Mouse (Mus musculus) heart, postnatal 4 days (tissue): ENCODE measurements around the gene Atox1. TPM values are rescaled to one million over a fixed set of nuclear protein-coding genes. Genes with fewer than 3 reads are reported as not detected.
"Not testable (repeated sequence)": the region's sequence is repeated elsewhere in the genome, so short reads cannot be mapped to it uniquely, and the experiment has no call there.

Experiments
- DNase-seq: peaks from one replicate; pipeline ENCODE4 v3.0.0; 2021
- total RNA-seq, 2 experiments: library from RNA; stranded (reverse); gene quantifications; 2 replicates each; pipeline ENCODE4 v1.2.3; 2021

Atox1 gene
- total RNA-seq, 2 experiments from 2014 or later = 146 to 150 TPM

DNA sequence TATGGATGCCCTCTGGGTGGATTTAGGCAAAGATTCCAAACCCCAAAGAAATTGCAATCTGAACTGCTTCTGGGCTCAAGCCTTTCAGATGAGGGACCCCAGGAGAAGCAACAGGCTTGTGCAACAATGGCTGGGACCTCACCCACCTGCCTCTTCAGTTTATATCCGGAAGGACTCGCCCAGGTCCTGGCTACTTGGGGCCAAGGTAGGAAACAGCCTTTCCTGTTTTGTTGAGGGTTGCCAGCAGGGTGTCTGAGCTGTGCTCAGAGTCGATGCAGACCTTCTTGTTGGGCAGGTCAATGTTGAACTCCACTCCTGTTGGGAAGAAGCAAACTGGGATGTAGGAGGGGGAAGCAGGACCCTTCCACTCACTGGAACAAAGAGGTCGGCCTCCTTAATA lies 10.7 kb downstream of the Atox1 start:
- no peak for DNase-seq

DNA sequence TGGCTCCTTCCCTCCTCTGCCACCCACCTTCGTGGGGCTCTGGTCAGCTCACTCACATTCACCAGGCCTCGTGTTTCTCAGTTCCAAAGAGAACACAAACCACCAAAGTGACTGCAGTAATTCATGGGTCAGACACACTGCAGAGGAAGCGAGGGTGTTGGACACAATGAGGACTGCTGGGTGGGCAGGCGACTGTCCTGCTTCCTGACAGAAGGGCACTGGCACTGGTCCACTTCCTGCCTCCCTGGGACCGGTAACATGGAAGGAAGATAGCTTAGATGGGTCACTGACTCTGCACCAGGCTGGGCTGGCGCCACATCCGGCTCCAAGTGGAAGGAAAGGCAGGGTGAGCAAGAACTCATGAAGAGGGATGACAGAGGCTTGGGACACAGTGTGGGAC lies 11.5 kb downstream of the Atox1 start:
- DNase-seq = no peak

DNA sequence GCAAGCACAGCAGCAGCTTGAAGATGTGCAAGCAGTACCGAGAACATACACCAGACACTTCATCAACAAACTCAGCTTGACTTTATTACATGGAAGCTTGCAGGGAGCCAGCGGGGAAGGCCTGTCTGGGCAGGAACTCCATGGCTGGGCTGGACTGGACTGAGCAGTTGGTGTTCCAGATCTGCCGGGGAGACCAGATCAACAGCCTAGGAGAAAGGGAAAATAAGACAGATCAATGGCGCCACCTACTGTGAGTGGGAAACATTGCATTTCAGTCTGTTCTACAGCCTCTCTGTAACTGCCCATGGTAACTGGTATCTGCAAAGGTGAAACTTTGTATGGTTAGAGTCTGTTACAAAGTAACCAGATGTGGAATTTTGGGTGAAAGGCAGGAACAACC lies 14.5 kb downstream of the Atox1 start:
- peak; percentile 91 for DNase-seq

DNA sequence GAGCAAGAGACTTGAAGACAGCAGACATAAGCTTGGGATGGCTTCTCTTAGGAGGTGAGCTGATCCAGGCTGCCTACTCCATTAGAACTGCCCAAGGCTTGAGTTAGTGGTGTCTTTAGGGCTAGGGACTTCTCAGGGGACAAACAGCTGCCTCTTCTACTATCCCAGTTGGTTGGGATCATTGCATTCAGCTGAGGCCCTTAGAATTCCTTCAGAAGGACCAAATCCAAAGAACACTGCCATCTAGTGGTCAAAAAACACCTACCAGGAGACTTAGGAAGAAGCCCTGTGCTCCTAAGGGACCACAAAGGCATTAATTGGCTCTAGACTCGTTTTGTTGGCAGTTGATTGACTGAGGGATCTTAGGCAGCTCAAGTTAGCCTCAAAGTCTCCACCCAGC lies 16.3 kb downstream of the Atox1 start:
- DNase-seq = peak; percentile 54

DNA sequence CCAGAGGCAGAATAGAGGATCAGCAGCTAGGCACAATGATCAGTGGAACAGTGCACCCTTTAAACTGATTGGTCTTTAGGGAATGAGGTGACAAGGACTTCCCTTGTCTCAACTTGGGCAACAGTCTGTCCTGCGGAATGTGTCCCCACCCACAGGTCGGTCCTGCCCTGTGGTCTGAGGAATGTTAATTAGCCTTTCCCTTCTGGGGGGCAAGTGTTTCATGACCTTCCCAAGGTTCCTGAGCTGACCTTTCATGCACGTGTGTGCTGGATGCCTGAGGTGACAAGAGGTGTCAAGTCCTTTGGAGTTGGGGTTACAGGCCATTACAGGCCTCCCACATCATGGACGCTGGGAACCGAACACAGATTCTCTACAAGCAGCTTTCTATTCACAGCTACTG lies 21.3 kb downstream of the Atox1 start:
- DNase-seq = no peak

DNA sequence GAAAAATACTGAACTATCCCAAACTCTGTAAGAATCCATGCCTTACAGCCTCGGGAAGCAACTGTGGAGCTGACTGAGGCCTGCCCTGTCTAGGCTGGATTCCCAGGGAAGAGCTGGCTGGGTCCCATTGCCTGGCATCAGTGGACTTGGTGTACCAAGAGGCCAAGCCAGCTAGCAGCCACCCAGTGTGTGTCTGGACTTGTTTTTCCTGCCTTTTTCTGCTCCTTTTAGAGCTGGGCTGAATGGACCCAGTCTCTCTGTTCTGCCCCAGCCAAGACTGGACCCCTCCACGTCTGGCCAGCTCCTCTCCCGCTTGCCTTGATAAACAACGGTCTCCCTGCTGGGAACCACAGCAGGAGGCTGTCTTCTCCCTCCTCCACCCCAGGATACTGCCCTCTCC lies 23.0 kb downstream of the Atox1 start:
- DNase-seq = no peak

DNA sequence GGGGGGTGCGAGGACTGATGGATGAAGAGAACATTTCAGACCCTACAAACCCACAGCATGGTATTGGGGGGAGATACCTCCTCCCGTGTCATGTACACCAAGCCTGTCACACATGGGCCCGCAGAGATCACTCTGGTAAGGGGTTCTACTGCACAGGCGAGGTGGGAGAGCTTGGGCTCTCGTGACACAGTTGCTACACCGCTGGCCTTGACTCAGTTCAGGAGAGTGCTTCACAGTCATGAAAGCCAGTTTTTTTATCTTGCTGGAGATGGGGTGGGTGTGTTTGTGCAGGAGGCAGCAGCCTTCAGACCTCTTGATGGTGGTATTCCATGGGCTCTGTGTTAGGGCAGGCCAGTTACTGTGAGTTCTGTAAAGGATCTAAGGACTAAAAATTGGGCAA lies 24.9 kb downstream of the Atox1 start:
- DNase-seq = no peak

DNA sequence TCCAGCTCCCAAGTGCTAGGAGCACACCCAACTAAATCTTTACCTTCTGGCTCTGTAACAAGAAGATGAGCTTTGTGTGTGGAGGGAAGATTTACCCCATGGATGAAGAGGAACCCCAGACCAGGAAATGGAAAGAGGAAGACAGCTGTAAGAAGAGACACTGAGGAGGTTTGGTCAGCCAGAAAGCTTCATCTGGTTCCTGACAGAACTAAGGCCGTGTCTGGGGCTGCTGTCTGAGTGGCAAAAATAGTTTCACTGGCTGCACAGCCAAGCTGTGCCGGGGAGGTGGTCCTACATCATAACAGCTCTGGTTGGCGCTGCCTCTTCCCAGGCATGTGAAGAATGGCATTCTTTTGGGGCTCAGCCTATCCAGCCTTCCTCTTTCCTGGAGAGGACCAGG lies 28.1 kb downstream of the Atox1 start:
- peak; percentile 46 for DNase-seq

DNA sequence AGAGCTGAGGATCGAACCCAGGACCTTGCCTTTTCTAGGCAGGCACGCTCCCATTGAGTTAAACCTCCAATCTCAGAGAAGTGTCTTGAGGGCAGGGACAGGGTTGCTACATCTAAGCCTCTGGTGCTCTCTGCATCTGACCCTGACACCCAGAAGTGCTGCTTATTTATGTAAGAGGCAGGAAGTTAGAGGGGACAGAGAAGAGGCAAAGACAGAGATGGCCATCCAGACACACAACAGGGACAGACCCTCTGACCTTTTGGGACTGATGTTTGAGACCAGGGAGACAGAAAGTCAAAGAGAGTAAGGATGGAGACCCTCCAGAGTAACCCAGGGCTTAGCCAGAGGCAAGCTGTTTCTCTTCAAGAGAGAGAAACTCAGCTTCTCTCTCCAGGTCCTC lies 31.1 kb downstream of the Atox1 start:
- no peak for DNase-seq

DNA sequence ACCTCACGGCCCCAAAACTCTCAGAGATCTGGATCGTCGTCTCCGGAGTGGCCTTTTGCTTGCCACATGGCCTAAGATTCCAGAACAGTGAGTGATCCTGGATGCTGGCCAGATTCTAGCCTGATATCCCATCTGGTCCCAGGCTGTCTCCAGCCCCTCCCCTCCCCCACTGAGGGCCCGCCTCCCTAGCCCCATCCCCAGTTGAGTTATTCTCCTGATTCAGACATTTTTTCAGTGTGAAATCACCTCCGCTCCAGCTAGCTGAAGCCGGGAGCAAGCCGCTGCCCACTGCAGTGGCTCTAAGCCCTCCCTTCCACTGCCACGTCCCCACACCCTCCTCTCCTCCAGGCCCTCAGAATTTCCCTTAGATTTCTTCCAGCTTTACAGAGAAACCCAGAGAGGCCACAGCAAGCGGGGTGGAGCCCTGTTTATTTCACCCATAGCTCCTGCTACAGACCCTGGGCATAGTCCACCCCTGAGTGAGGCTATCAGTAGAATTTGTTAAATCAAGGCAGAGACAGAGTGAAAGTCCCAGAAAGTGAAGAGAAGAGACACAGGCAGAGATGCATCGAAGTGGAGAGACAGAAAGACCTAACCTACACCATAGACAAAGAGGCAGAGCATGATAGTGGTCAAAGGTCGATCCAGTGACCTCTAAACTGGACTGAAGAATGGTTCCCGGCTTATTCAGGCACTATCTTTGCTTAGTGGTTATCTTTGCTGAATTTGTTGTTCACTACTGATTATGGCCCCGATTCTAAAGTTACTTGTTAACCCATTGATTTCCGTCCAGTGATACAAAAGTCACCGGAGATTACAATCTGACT lies 32.6 kb downstream of the Atox1 start:
- DNase-seq = peak; percentile 95

DNA sequence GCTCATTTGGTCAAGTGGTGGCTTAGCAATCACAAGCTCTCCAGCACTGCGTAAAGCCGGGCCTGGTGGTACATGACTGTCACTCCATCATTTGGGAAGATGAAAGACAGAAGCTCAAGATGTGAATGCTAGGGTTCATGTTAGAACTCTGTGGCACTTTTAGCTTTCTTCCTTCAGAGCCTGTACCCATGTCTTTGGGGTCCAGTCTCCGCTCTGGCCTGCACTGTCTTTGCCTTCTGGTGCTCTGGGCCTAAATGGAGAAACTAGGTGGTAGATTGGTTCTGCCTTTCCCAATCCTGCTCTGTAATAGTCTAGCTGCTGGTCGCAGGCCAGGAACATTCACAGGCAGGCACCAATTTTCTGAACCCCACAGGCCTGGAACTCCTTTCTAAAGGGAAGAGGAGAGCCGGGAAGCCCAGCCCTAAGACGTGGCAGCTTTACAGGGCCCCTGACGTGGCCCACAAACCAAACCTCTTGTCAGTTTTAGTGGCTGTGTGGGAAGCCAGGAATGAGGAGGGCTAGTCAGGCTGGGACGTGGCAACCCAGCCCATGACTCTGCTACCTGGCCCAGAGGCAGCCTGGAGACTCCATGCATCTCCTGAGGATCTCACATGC lies 36.2 kb downstream of the Atox1 start:
- no peak for DNase-seq

DNA sequence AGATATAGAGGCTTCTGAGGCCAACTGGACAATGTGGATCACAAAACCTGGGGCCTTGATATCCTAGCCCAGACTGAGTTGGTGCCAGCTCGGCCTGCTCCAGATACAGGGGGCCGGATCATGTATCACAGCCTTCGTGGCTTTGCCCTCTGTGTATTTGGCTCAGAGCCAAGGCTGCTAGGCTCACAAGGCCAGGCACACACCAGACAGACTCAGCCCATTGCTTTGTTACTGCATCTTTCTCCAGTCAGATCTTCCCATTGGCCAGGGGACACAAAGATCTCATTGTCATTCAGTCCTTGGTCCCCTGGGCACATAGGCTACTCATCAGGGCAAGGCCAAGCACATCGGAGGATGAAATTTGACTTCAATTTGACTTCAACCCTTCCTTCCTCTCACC lies 37.3 kb downstream of the Atox1 start:
- peak; percentile 60 for DNase-seq

DNA sequence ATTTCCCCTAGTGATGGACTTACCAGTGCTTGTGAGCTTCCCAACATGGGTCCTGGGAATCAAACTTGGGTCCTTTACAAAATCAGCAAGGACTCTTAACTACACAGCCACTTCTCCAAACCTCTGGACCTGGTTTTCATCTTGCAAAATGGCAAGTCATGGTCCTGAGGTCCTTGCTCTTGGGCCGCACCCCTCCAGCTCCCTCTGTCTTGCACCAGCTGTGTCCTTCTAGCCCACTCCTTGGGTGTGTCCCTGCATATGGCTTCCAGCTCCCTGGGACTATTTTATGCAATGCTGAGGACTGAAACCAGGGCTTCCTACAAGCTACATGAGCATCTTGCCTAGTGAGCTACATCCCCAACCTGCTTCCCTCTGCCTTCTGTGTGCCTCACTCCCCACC lies 38.1 kb downstream of the Atox1 start, which contains the start of gene Sparc:
TSS of gene Sparc (minus strand) at position 206 of the 400 bp plus-strand sequence.
- no peak for DNase-seq

DNA sequence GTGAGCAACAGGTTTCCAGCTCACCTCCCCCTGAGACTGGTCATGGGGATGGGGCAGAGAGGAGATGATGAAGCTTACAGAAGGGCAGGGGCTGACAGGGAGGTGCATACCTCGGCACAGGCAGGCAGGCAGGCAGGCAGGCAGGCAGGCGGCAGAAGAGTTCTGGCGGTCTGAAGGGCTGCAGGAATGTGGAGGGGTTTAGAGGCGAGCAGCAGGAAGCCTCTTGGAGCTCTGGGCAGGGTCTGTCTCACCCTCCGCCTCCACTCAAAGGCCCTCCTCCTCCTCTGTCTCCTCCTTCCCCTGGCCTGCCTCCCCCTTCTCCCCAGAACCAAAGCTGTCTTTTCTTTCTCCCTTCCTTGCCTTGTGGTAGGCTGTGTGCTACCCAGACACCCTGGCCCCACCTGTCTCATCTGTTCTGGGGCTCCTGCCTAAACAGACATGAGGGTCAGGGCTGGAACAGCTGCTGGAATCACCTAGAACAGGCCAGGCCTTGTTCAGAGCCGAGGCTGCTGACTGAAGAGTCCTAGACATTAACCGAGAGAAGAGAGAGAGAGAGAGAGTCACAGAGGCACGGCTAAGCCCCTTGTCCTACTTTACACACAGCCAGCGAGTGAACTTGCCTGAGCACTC lies 41.2 kb downstream of the Atox1 start:
- peak; percentile 81 for DNase-seq

DNA sequence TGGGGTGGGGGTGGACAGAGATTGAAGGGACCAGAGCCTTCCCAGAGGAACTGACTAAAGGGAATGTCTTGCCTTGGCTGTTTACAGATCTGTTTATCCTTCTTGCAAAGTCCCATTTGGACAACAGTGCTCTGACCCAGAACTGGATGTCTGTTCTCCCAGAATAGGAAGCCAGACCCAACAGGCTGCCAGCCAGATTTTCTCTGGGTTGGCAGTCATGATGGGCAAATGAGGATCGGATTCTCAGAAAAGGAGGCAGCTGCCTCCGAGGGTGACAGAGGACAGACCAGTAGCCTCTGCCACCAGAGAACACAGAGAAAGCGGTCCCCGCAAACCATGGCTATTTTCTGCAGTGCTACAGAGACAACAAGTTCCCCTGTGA lies 41.8 kb downstream of the Atox1 start:
- DNase-seq = peak; percentile 58

DNA sequence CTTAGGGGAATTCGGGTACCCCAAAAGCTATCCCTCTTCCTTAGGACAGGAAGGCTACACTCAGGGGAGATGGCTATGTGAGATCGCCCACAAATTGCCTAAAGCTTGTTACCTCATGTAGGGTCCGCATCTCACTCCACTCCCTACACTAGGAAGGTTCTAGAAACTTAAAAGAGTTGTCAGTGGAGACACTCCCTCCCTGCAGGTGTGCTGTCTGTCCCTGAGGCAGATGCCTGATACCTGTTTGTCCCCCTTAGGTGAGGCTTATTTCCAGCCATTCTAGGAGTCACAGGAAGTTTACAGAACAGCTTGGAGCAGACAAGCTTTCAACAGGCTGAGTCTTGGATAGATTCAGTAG lies 42.4 kb downstream of the Atox1 start:
- no peak for DNase-seq

DNA sequence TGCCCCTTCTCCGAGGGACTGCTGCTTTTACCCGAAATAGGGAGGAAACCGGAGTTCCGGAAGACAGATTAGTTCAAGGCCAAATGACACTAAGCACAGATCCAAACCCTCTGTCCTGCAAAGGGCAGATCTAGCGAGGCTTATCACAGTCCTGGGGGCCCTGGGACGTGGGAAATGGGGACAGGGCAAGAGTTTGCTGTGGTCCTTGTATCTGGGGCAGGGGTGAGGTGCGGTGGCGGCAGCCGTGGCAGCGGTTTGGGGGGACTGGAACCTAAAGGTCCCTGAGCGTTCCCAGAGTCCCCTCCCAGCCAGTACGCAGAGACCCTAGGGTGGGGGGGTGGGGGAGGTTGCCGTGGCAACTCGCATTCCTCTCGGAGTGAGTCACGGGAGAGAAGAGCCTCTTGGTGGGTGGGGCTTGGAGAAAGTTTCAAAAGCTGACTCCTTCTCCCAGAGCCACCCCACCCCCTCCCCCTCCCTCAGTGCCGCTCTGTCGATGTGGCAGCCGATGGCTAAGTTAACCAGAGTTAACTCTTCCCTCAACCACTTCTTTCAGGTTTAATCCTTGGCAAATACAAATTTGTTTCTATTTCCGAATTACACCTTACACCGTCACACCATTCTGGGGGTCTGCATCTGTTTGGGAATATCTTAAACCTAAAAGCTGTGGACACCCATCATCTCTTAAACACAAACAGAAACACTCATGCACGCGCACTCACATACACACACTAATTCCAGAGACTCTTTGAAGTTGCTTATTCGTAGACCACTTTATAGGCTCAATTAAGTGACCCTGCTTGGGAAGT lies 42.9 kb downstream of the Atox1 start:
- peak; percentile 74 for DNase-seq

DNA sequence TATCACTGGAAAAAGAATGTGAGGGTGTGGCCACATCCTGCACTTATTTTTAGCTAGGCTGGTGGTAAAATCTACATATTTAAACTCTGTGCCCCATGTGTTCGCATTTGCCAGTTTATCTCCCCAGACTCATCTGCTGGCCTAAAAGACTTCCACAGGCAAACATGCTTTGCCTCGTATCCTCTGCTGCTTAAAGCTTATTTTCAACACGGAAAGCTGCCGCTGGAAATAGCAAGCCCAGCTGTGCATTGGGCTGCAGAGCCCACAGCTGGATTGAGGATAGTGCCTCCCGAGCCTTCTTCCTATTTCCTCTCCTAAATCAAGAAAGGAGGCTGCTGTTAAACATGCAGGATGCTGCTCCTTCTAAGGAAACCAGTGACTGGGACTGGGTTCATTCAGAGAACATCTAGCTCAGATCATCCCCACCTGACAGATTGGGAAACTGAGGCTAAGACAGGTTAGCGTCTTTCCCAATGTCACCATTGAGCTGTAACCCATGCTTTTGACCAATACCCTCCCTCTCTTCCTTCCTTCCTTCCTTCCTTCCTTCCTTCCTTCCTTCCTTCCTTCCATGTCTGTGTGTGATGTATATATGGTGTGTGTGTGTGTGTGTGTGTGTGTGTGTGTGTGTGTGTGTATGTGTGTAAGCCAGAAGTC lies 44.3 kb downstream of the Atox1 start:
- DNase-seq = peak; percentile 30

DNA sequence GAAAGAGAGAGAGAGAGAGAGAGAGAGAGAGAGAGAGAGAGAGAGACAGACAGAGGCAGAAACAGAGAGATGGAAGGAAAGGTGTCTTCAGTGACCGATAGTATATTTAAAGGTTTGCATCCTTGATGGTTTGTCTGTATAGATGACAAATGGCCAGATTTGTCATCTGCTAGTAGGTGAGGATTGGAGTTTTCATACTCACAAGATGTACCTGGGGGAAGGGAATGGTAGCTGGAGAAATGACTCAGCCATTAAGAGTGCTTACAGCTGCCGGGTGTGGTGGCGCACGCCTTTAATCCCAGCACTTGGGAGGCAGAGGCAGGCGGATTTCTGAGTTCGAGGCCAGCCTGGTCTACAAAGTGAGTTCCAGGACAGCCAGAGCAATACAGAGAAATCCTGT lies 45.3 kb downstream of the Atox1 start:
- DNase-seq = not testable (repeated sequence)

DNA sequence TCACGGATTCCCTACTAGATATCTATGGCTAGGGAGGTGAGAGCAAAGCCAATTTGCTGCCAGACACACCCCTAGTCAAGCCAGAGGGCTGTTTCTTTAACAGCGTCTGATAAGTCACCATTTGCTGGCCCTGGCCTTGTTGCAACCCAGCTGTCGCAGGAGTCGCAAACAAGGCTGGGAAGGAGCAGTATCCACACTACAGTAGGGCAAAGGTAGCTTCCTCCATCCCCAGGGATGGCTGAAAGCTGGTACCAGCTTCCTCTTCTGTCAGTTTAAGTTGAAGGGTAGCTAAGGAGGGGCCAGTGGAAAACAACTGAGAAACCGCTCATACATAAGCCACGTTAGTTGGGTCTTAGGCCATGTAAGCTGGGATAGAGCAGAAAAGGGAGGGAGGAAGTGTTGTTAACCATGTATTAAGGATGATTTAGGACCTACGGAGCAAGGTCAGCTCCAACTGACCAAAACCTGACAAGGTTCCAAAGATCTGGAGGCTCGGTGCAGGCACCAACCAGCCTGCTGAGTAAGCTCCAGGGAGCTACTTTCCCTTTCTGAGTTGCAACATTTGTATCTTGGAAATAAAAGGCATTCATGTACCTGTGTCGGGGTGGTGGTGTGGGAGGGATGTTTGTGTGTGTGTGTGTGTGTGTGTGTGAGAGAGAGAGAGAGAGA lies 45.9 kb downstream of the Atox1 start:
- DNase-seq = peak; percentile 56

DNA sequence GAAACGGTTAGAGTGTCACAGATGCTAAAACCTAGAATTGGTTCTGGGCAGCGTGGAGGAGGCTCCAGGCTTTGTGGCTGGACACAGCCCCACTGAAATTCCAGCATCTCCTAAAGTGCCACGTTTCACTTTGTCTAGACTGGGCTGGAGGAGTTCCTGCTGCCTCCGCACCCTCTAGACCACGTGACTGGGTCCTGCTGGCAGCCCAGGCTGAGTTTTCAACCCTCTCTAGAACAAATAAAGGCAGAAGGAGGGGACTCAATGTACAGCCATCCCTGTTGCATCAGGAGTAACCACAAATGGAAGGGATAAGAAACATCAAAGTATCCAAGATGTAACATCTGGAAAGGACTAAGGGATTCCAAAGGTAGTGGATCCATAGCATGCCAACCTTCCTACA lies 46.7 kb downstream of the Atox1 start:
- DNase-seq = peak; percentile 54

DNA sequence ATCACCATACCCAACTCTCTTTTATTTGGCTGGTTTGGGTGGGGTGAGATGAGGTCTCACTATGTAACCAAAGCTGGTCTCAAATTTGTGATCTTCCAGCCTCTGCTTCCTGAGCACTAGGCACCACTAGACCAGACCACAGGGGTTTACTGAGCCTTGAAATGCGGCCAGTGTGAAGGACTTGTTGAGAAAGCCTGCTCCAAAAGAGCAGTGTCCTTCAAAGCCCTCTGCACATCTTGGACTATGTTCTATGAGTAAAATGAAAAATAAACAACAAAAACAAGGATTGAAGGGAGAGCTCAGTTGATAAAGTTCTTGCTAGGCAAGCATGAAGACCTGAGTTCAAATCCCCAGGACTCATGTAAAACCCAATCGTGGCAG lies 47.6 kb downstream of the Atox1 start:
- no peak for DNase-seq
